Mouse (Mus musculus): ENCODE measurements at regions not wholly inside any gene's neighbourhood (a gene's known extent, or its start where the extent isn't known, plus 50 kb on each side); places are given as distances from the start of the nearest gene placed in this dataset.

GRCm38 (mm10) chr16:30762898-30763595 is 163.5 kb downstream of the Fam43a start:
- Histone ChIP-seq H3K27ac (replicated peaks; ENCODE audit: low read depth, low read length) (no peak overlapping the region), H3K4me3 (ENCODE audit: insufficient read depth, low read depth, low read length) (no peak overlapping the region), H3K4me1 (ENCODE audit: control insufficient read depth, insufficient read depth, insufficient read length, low read length) (no peaks in the 10 kb centered on the region; the same call in 1 of the 2 replicates)

- Histone ChIP-seq H3K4me1 (ENCODE audit: control insufficient read depth, insufficient read depth, insufficient read length, low read length) (peaks cover 11% of the 10 kb centered on the region), H3K27ac (replicated peaks; ENCODE audit: low read depth, low read length) (no peak overlapping the region), H3K4me3 (ENCODE audit: insufficient read depth, low read depth, low read length) (no peak overlapping the region)
These were observed 166.1 kb downstream of the Fam43a start for GRCm38 (mm10) chr16:30765591-30765990.

- H3K4me3 ChIP-seq (ENCODE audit: insufficient read depth, low read depth, low read length) = no peak overlapping the region
- H3K27ac ChIP-seq (replicated peaks; ENCODE audit: low read depth, low read length) = peak overlapping the region; percentile 65
- peaks cover 29% of the 10 kb centered on the region for H3K4me1 ChIP-seq (ENCODE audit: control insufficient read depth, insufficient read depth, insufficient read length, low read length)
These were observed 169.5 kb downstream of the Fam43a start for GRCm38 (mm10) chr16:30769007-30769442.

GRCm38 (mm10) chr16:30769467-30769866 is 169.9 kb downstream of the Fam43a start:
- Histone ChIP-seq H3K4me1 (ENCODE audit: control insufficient read depth, insufficient read depth, insufficient read length, low read length) (peaks cover 33% of the 10 kb centered on the region), H3K4me3 (ENCODE audit: insufficient read depth, low read depth, low read length) (no peak overlapping the region), H3K27ac (replicated peaks; ENCODE audit: low read depth, low read length) (peak overlapping the region; percentile 65)

GRCm38 (mm10) chr16:30772802-30773201 is 173.3 kb downstream of the Fam43a start:
- H3K4me3 ChIP-seq (ENCODE audit: insufficient read depth, low read depth, low read length) = no peak overlapping the region
- H3K4me1 ChIP-seq (ENCODE audit: control insufficient read depth, insufficient read depth, insufficient read length, low read length) = peaks cover 51% of the 10 kb centered on the region
- 0 out of 2 replicates have a peak overlapping the region, but pooled peaks have one; percentile 4 for H3K27ac ChIP-seq (replicated peaks; ENCODE audit: low read depth, low read length)

GRCm38 (mm10) chr16:30774951-30775661 is 175.6 kb downstream of the Fam43a start:
- Histone ChIP-seq H3K27ac (replicated peaks; ENCODE audit: low read depth, low read length) (0 out of 2 replicates have a peak overlapping the region, but pooled peaks have one; percentile 20), H3K4me3 (ENCODE audit: insufficient read depth, low read depth, low read length) (no peak overlapping the region), H3K4me1 (ENCODE audit: control insufficient read depth, insufficient read depth, insufficient read length, low read length) (peaks cover 40% of the 10 kb centered on the region)

- no peak overlapping the region for H3K4me3 ChIP-seq (ENCODE audit: insufficient read depth, low read depth, low read length)
- H3K27ac ChIP-seq (replicated peaks; ENCODE audit: low read depth, low read length) = peak overlapping the region; percentile 20; the same call in 1 of the 2 replicates
- peaks cover 40% of the 10 kb centered on the region for H3K4me1 ChIP-seq (ENCODE audit: control insufficient read depth, insufficient read depth, insufficient read length, low read length)
These were observed 176.5 kb downstream of the Fam43a start for GRCm38 (mm10) chr16:30775740-30776700.

- no peak overlapping the region for H3K27ac ChIP-seq (replicated peaks; ENCODE audit: low read depth, low read length)
- H3K4me1 ChIP-seq (ENCODE audit: control insufficient read depth, insufficient read depth, insufficient read length, low read length) = peaks cover 35% of the 10 kb centered on the region
- H3K4me3 ChIP-seq (ENCODE audit: insufficient read depth, low read depth, low read length) = no peak overlapping the region
These were observed 177.9 kb downstream of the Fam43a start for GRCm38 (mm10) chr16:30777416-30777815.

GRCm38 (mm10) chr16:30778078-30778477 is 178.6 kb downstream of the Fam43a start:
- Histone ChIP-seq H3K27ac (replicated peaks; ENCODE audit: low read depth, low read length) (no peak overlapping the region), H3K4me3 (ENCODE audit: insufficient read depth, low read depth, low read length) (no peak overlapping the region), H3K4me1 (ENCODE audit: control insufficient read depth, insufficient read depth, insufficient read length, low read length) (peaks cover 30% of the 10 kb centered on the region)

- no peak overlapping the region for H3K4me3 ChIP-seq (ENCODE audit: insufficient read depth, low read depth, low read length)
- peaks cover 23% of the 10 kb centered on the region for H3K4me1 ChIP-seq (ENCODE audit: control insufficient read depth, insufficient read depth, insufficient read length, low read length)
- no peak overlapping the region for H3K27ac ChIP-seq (replicated peaks; ENCODE audit: low read depth, low read length)
These were observed 179.4 kb downstream of the Fam43a start for GRCm38 (mm10) chr16:30778945-30779344.

GRCm38 (mm10) chr16:30784261-30784660 is 184.7 kb downstream of the Fam43a start:
- H3K4me3 ChIP-seq (ENCODE audit: insufficient read depth, low read depth, low read length) = no peak overlapping the region
- H3K4me1 ChIP-seq (ENCODE audit: control insufficient read depth, insufficient read depth, insufficient read length, low read length) = peaks cover 19% of the 10 kb centered on the region
- no peak overlapping the region for H3K27ac ChIP-seq (replicated peaks; ENCODE audit: low read depth, low read length)

- H3K4me1 ChIP-seq (ENCODE audit: control insufficient read depth, insufficient read depth, insufficient read length, low read length) = peaks cover 24% of the 10 kb centered on the region
- no peak overlapping the region for H3K4me3 ChIP-seq (ENCODE audit: insufficient read depth, low read depth, low read length)
- no peak overlapping the region for H3K27ac ChIP-seq (replicated peaks; ENCODE audit: low read depth, low read length)
These were observed 185.4 kb downstream of the Fam43a start for GRCm38 (mm10) chr16:30784949-30785348.

GRCm38 (mm10) chr16:30786060-30786459 is 186.5 kb downstream of the Fam43a start:
- Histone ChIP-seq H3K4me1 (ENCODE audit: control insufficient read depth, insufficient read depth, insufficient read length, low read length) (peaks cover 32% of the 10 kb centered on the region), H3K27ac (replicated peaks; ENCODE audit: low read depth, low read length) (no peak overlapping the region), H3K4me3 (ENCODE audit: insufficient read depth, low read depth, low read length) (no peak overlapping the region)

GRCm38 (mm10) chr16:30787351-30787750 is 187.8 kb downstream of the Fam43a start:
- H3K4me1 ChIP-seq (ENCODE audit: control insufficient read depth, insufficient read depth, insufficient read length, low read length) = peaks cover 41% of the 10 kb centered on the region
- H3K4me3 ChIP-seq (ENCODE audit: insufficient read depth, low read depth, low read length) = no peak overlapping the region
- H3K27ac ChIP-seq (replicated peaks; ENCODE audit: low read depth, low read length) = peak overlapping the region; percentile 74

GRCm38 (mm10) chr16:30788321-30788781 is 188.8 kb downstream of the Fam43a start:
- Histone ChIP-seq H3K4me3 (ENCODE audit: insufficient read depth, low read depth, low read length) (no peak overlapping the region), H3K4me1 (ENCODE audit: control insufficient read depth, insufficient read depth, insufficient read length, low read length) (peaks cover 42% of the 10 kb centered on the region), H3K27ac (replicated peaks; ENCODE audit: low read depth, low read length) (peak overlapping the region; percentile 67)
